Mouse (Mus musculus) small intestine, adult 2 months (tissue): ENCODE data around the gene Myh11.

ENCODE experiments used
- CTCF ChIP-seq: fragments of 200-500 bp; IDR thresholded peaks from 2 replicates; pipeline ENCODE4 v1.5.1; 2012; ENCODE audit warnings: low read depth, mild to moderate bottlenecking, control low read depth, inconsistent platforms, low read length, moderate library complexity, mixed read lengths; ENCODE audit not compliant: insufficient replicate concordance, insufficient read length; ENCODE audit errors: extremely low read depth
- POLR2A ChIP-seq: fragments of 200-500 bp; IDR thresholded peaks from 2 replicates; pipeline ENCODE4 v1.6.1; 2012; ENCODE audit warnings: low read depth, mild to moderate bottlenecking, control low read depth, inconsistent platforms, low read length, moderate library complexity

DNA sequence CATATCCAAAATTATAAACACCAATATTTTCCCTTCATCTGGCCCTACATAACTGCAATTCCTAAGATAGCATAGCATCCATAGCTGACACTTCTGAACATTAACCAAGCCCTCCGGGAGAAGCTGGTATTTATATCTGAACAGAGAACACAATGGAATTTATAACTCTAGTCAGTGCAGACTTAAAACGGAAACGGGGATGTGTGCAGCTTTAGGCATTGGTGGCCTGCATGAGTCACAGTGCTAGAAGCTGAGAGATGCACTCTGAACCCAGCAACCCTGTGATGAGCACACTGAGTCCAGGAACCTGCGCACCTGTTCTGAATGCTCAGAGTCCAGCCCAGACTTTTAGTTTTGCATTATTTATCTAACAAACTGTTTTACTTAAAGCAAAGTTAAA, 7.3 kb upstream of the Myh11 start:
- TF ChIP-seq CTCF (no peak), POLR2A (no peak)
